Mouse (Mus musculus) kidney, embryonic 14.5 days (tissue): ENCODE results near the gene Cfap97d2. TPM values are rescaled to one million over a fixed set of nuclear protein-coding genes. Genes with fewer than 3 reads are reported as not detected.
A peak's percentile ranks its signal among the peaks of the same experiment; 100 is the strongest.
"Not testable (repeated sequence)": the region's sequence is repeated elsewhere in the genome, so short reads cannot be mapped to it uniquely, and the experiment has no call there.

Source experiments
- ATAC-seq: fragments of 200-750 bp; cut with Nextera tagmentation; 2 replicates; pipeline ENCODE4 v1.8.0; 2017; ENCODE audit warnings: moderate number of reproducible peaks, mild to moderate bottlenecking, moderate TSS enrichment, moderate library complexity; ENCODE audit not compliant: low FRiP score, low TSS enrichment
- H3K27ac ChIP-seq: fragments of 300-500 bp; sonication (generic); 2 replicates; pipeline ENCODE4 v1.5.1; 2014; ENCODE audit warnings: low read depth, mild to moderate bottlenecking, low read length, moderate library complexity, mixed read lengths
- H3K27me3 ChIP-seq: fragments of 300-500 bp; sonication (generic); 2 replicates; pipeline ENCODE4 v1.6.1; 2014; ENCODE audit warnings: mild to moderate bottlenecking, low read length; ENCODE audit not compliant: control insufficient read depth, insufficient read depth
- H3K36me3 ChIP-seq: fragments of 300-500 bp; sonication (generic); 2 replicates; pipeline ENCODE4 v1.6.1; 2014; ENCODE audit warnings: low read length, mixed read lengths; ENCODE audit not compliant: control insufficient read depth, insufficient read depth
- H3K4me1 ChIP-seq: fragments of 300-500 bp; sonication (generic); 2 replicates; pipeline ENCODE4 v1.6.1; 2014; ENCODE audit warnings: low read length, mixed read lengths; ENCODE audit not compliant: control insufficient read depth, insufficient read depth
- H3K4me2 ChIP-seq: fragments of 300-500 bp; sonication (generic); replicated peaks from 2 replicates; pipeline ENCODE4 v1.6.1; 2014; ENCODE audit warnings: low read depth, mild to moderate bottlenecking, low read length
- H3K4me3 ChIP-seq: fragments of 300-500 bp; sonication (generic); 2 replicates; pipeline ENCODE4 v1.5.1; 2014; ENCODE audit warnings: mild to moderate bottlenecking, low read length
- H3K9ac ChIP-seq: fragments of 300-500 bp; sonication (generic); 2 replicates; pipeline ENCODE4 v1.6.1; 2014; ENCODE audit warnings: low read depth, mild to moderate bottlenecking, low read length, moderate library complexity
- H3K9me3 ChIP-seq: fragments of 300-500 bp; sonication (generic); 2 replicates; pipeline ENCODE4 v1.6.1; 2016; ENCODE audit warnings: low read length; ENCODE audit not compliant: control insufficient read depth
- WGBS: fragments of 180-500 bp; shearing (Covaris S2); extraction: QIAGEN DNeasy Blood & Tissue Kit; methylation state at CpG from one replicate; pipeline ENCODE4 v1.1.7; 2014; 5-methylcytosine and 5-hydroxymethylcytosine counted together
- polyA plus RNA-seq: library from polyadenylated mRNA; unstranded; fragments of >200 nt; fragmentation: Nextera tagmentation; extraction: Ambion mirVana; gene quantifications from 2 replicates; pipeline ENCODE4 v1.2.1, GENCODE M21; 2014

Gene Cfap97d2
- polyA plus RNA-seq, 1 experiment from 2014 or later, result 0.11 TPM

- H3K4me1 ChIP-seq, result no peaks in the 10 kb centered on the region
- 79% methylated on average over 4 of the region's 4 CpGs for WGBS
- H3K9me3 ChIP-seq, result no peaks in the 10 kb centered on the region
- no peak overlapping the region for H3K27ac ChIP-seq
- H3K4me3 ChIP-seq, result no peak overlapping the region
- no peak overlapping the region for H3K9ac ChIP-seq
- no peaks in the 10 kb centered on the region for H3K27me3 ChIP-seq
- H3K36me3 ChIP-seq, result no peaks in the 10 kb centered on the region
- ATAC-seq, result no peak
- no peak overlapping the region for H3K4me2 ChIP-seq
Observed at GRCm38 (mm10) chr8:13704301-13704700, 1.4 kb upstream of the Cfap97d2 start.

DNA sequence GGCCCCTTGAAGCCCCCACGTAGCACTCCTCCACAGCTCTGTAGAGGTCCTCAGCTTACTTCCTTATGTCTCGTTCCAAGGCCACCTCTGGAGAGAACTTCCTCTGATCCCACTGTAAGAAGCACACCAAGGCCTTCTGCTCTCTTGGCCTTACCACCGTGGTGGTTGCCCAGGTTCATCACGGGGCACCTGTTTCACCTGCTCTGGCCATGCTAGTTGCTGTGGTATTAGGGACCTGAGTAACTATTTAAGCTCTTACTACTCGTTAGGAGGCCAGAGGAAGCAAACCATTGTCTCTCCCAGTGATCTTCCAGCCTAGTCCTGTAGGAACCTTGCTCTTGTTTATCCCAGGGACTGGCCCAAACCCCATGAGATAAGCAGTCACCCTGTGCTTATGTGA lies 1.2 kb downstream of the Cfap97d2 start:
- no peaks in the 10 kb centered on the region for H3K27me3 ChIP-seq
- 85% methylated on average over 5 of the region's 5 CpGs for WGBS

GRCm38 (mm10) chr8:13708514-13708913 lies 2.8 kb downstream of the Cfap97d2 start:
- WGBS, result 95% methylated on average over 5 of the region's 5 CpGs
- no peak overlapping the region for H3K9ac ChIP-seq

More for the DNA sequence above, 1.2 kb downstream of the Cfap97d2 start:
- H3K9ac ChIP-seq, result no peak overlapping the region
- no peak overlapping the region for H3K4me2 ChIP-seq
- ATAC-seq, result no peak
- no peaks in the 10 kb centered on the region for H3K9me3 ChIP-seq
- H3K27ac ChIP-seq, result no peak overlapping the region
- H3K36me3 ChIP-seq, result no peaks in the 10 kb centered on the region
- no peaks in the 10 kb centered on the region for H3K4me1 ChIP-seq
- no peak overlapping the region for H3K4me3 ChIP-seq

GRCm38 (mm10) chr8:13718980-13719379 lies 13.3 kb downstream of the Cfap97d2 start:
- no peak for ATAC-seq
- H3K9ac ChIP-seq, result no peak overlapping the region
- no peak overlapping the region for H3K27ac ChIP-seq
- no peaks in the 10 kb centered on the region for H3K36me3 ChIP-seq
- 95% methylated on average over 8 of the region's 8 CpGs for WGBS
- H3K27me3 ChIP-seq, result no peaks in the 10 kb centered on the region
- H3K4me3 ChIP-seq, result no peak overlapping the region
- no peak overlapping the region for H3K4me2 ChIP-seq
- H3K4me1 ChIP-seq, result no peaks in the 10 kb centered on the region
- no peaks in the 10 kb centered on the region for H3K9me3 ChIP-seq

More at GRCm38 (mm10) chr8:13708514-13708913, 2.8 kb downstream of the Cfap97d2 start:
- Histone ChIP-seq H3K27ac (no peak overlapping the region), H3K4me2 (no peak overlapping the region), H3K4me1 (no peaks in the 10 kb centered on the region), H3K9me3 (no peaks in the 10 kb centered on the region), H3K27me3 (no peaks in the 10 kb centered on the region), H3K36me3 (no peaks in the 10 kb centered on the region), H3K4me3 (no peak overlapping the region)
- ATAC-seq, result no peak

DNA sequence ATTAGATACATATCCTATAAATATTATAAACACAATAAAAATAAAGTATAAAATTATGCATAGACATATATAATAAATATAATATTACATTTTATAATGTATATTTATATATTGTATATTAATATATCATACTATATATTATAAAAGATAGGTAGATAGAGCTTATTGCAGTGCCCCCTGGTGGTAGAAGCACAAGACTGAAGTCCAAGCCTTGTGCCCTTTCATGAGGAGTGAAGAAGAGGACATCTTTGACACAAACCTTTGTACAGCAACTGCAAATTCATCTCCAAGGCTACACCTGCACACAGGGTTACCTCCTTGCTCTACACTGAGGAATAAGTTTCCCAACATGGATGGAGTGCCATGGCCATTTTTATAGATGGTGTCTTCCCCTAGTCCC lies 20.0 kb downstream of the Cfap97d2 start:
- no peak overlapping the region for H3K27ac ChIP-seq
- no peak overlapping the region for H3K4me2 ChIP-seq
- no peaks in the 10 kb centered on the region for H3K4me1 ChIP-seq
- H3K9me3 ChIP-seq, result no peaks in the 10 kb centered on the region
- no peaks in the 10 kb centered on the region for H3K36me3 ChIP-seq
- no peak overlapping the region for H3K4me3 ChIP-seq
- H3K9ac ChIP-seq, result no peak overlapping the region
- no peaks in the 10 kb centered on the region for H3K27me3 ChIP-seq
- ATAC-seq, result no peak

DNA sequence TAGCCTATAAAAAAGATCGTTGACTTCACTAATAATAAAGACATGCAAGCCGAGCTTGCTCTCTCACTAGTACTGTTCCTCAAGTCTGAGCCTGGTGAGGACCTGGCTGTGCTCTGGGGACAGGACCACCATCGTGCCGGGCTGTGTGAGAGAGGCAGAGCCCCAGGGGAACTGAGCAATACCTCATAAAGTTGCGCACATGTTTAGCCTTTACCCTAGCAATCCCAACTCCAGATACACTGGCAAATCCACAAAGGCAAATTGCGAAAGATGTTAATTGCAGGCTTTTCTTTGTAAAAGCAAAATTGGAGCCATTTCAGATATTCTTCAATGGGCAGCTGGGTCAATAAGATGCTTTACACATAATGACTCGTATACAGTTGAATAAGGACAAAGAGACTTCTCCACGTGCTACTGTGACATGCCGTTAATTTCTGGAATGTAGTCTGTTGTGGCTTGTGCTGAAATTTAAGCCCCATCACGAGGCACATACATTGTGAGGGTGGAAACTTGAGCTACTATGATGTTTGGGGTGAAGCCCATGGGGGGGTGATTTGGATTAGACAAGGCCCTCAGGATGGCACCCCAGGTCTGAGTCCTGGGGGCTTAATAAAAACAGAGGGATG lies 21.9 kb downstream of the Cfap97d2 start:
- 49% methylated on average over 10 of the region's 10 CpGs for WGBS
- Histone ChIP-seq H3K4me2 (no peak overlapping the region), H3K9me3 (no peaks in the 10 kb centered on the region), H3K36me3 (no peaks in the 10 kb centered on the region), H3K27ac (no peak overlapping the region), H3K27me3 (no peaks in the 10 kb centered on the region), H3K4me1 (no peaks in the 10 kb centered on the region), H3K4me3 (no peak overlapping the region), H3K9ac (no peak overlapping the region)
- ATAC-seq, result no peak

GRCm38 (mm10) chr8:13740323-13740770 lies 34.7 kb downstream of the Cfap97d2 start:
- Histone ChIP-seq H3K4me2 (no peak overlapping the region), H3K4me3 (no peak overlapping the region), H3K27me3 (no peaks in the 10 kb centered on the region), H3K36me3 (no peaks in the 10 kb centered on the region), H3K9ac (no peak overlapping the region), H3K27ac (peak overlapping the region; percentile 76), H3K9me3 (no peaks in the 10 kb centered on the region), H3K4me1 (peaks cover 4% of the 10 kb centered on the region; the same call in 1 of the 2 replicates)
- ATAC-seq, result peak; percentile 65; the same call in 1 of the 2 replicates
- WGBS, result 5% methylated on average over 6 of the region's 6 CpGs

GRCm38 (mm10) chr8:13740817-13741613 lies 35.3 kb downstream of the Cfap97d2 start:
- H3K36me3 ChIP-seq, result no peaks in the 10 kb centered on the region
- H3K4me1 ChIP-seq, result peaks cover 4% of the 10 kb centered on the region; the same call in 1 of the 2 replicates
- H3K9ac ChIP-seq, result no peak overlapping the region
- 74% methylated on average over 7 of the region's 7 CpGs for WGBS
- no peaks in the 10 kb centered on the region for H3K9me3 ChIP-seq
- H3K4me2 ChIP-seq, result no peak overlapping the region
- no peak for ATAC-seq
- H3K4me3 ChIP-seq, result no peak overlapping the region
- peak overlapping the region; percentile 76 for H3K27ac ChIP-seq
- no peaks in the 10 kb centered on the region for H3K27me3 ChIP-seq

GRCm38 (mm10) chr8:13746212-13746611 lies 40.5 kb downstream of the Cfap97d2 start:
- H3K4me3 ChIP-seq, H3K36me3 ChIP-seq, H3K4me2 ChIP-seq, H3K9me3 ChIP-seq, H3K9ac ChIP-seq, ATAC-seq, H3K27ac ChIP-seq, H3K27me3 ChIP-seq: not testable (repeated sequence)
- 89% methylated on average over 5 of the region's 6 CpGs for WGBS
- H3K4me1 ChIP-seq, result peaks cover 10% of the 10 kb centered on the region; the same call in 1 of the 2 replicates
